Mouse (Mus musculus): Measurements from ENCODE around the gene Il4ra. TPM values are rescaled to one million over a fixed set of nuclear protein-coding genes. Genes with fewer than 3 reads are reported as not detected.

Gene Il4ra
- polyA plus RNA-seq, 2 experiments = 2.4 to 2.8 TPM

- no peak for TF ChIP-seq CTCF (IDR thresholded peaks at IDR 0.05; ENCODE audit: low read depth)
- no peak for TF ChIP-seq EP300 (IDR thresholded peaks at IDR 0.05; ENCODE audit: low read depth)
- H3K36me3 ChIP-seq (replicated peaks; ENCODE audit: control insufficient read depth, insufficient read depth, low read depth) = no peaks in the 10 kb centered on the region
- DNase-seq (ENCODE audit: low read depth in 3 of 3, low spot score in 3 of 3) (no peak), ATAC-seq (ENCODE audit: insufficient read depth) (no peak)
- no peak overlapping the region for H3K4me2 ChIP-seq (ENCODE audit: low read depth)
- peaks cover under 1% of the 10 kb centered on the region; the same call in 1 of the 2 replicates for H3K27me3 ChIP-seq (ENCODE audit: control insufficient read depth, insufficient read depth, low read length)
- no peak overlapping the region for H3K9ac ChIP-seq (replicated peaks)
- H3K4me1 ChIP-seq (replicated peaks; ENCODE audit: control insufficient read depth in 2 of 2, insufficient read depth in 2 of 2, low read length in 1 of 2) = peaks cover 2 to 3% of the 10 kb centered on the region in 2 experiments; a peak in 3 of 4 replicates
- no peak overlapping the region for H3K4me3 ChIP-seq (ENCODE audit: insufficient read depth in 1 of 2, low read depth in 2 of 2, low read length in 2 of 2)
- 71% methylated on average over 16 of the region's 16 CpGs for WGBS (ENCODE audit: insufficient replicate concordance)
- H3K9me3 ChIP-seq (ENCODE audit: control insufficient read depth, low read length) = no peaks in the 10 kb centered on the region
- no peak overlapping the region for H3K27ac ChIP-seq
Observed at GRCm38 (mm10) chr7:125575738-125576540, 24.0 kb downstream of the Il4ra start.

GRCm38 (mm10) chr7:125576982-125577381 is 25.1 kb downstream of the Il4ra start:
- TF ChIP-seq EP300 (IDR thresholded peaks at IDR 0.05; ENCODE audit: low read depth) (no peak), CTCF (IDR thresholded peaks at IDR 0.05; ENCODE audit: low read depth) (no peak)
- no peak overlapping the region for H3K9ac ChIP-seq (replicated peaks)
- H3K4me2 ChIP-seq (ENCODE audit: low read depth) = no peak overlapping the region
- H3K9me3 ChIP-seq (ENCODE audit: control insufficient read depth, low read length) = no peaks in the 10 kb centered on the region
- H3K4me3 ChIP-seq (ENCODE audit: insufficient read depth in 1 of 2, low read depth in 2 of 2, low read length in 2 of 2) = no peak overlapping the region
- no peak for DNase-seq (ENCODE audit: low read depth in 3 of 3, low spot score in 3 of 3)
- peaks cover 4% of the 10 kb centered on the region in 2 experiments; a peak in 3 of 4 replicates for H3K4me1 ChIP-seq (replicated peaks; ENCODE audit: control insufficient read depth in 2 of 2, insufficient read depth in 2 of 2, low read length in 1 of 2)
- ATAC-seq (ENCODE audit: insufficient read depth) = no peak
- 70% methylated on average over 7 of the region's 7 CpGs for WGBS (ENCODE audit: insufficient replicate concordance)
- H3K36me3 ChIP-seq (replicated peaks; ENCODE audit: control insufficient read depth, insufficient read depth, low read depth) = no peaks in the 10 kb centered on the region
- no peak overlapping the region for H3K27ac ChIP-seq
- H3K27me3 ChIP-seq (ENCODE audit: control insufficient read depth, insufficient read depth, low read length) = peaks cover 3% of the 10 kb centered on the region; the same call in 1 of the 2 replicates

- Histone ChIP-seq H3K9ac (replicated peaks) (no peak overlapping the region), H3K4me1 (replicated peaks; ENCODE audit: control insufficient read depth in 2 of 2, insufficient read depth in 2 of 2, low read length in 1 of 2) (peaks cover 4% of the 10 kb centered on the region in 2 experiments; a peak in 3 of 4 replicates), H3K27me3 (ENCODE audit: control insufficient read depth, insufficient read depth, low read length) (peaks cover 3% of the 10 kb centered on the region; the same call in 1 of the 2 replicates), H3K36me3 (replicated peaks; ENCODE audit: control insufficient read depth, insufficient read depth, low read depth) (no peaks in the 10 kb centered on the region), H3K27ac (no peak overlapping the region), H3K4me2 (ENCODE audit: low read depth) (no peak overlapping the region), H3K4me3 (ENCODE audit: insufficient read depth in 1 of 2, low read depth in 2 of 2, low read length in 2 of 2) (no peak overlapping the region), H3K9me3 (ENCODE audit: control insufficient read depth, low read length) (no peaks in the 10 kb centered on the region)
- TF ChIP-seq CTCF (IDR thresholded peaks at IDR 0.05; ENCODE audit: low read depth) = no peak
- TF ChIP-seq EP300 (IDR thresholded peaks at IDR 0.05; ENCODE audit: low read depth) = no peak
- 51% methylated on average over 11 of the region's 11 CpGs for WGBS (ENCODE audit: insufficient replicate concordance)
- DNase-seq (ENCODE audit: low read depth in 3 of 3, low spot score in 3 of 3) (no peak), ATAC-seq (ENCODE audit: insufficient read depth) (no peak)
Observed at GRCm38 (mm10) chr7:125577486-125578088, 25.7 kb downstream of the Il4ra start.

DNA sequence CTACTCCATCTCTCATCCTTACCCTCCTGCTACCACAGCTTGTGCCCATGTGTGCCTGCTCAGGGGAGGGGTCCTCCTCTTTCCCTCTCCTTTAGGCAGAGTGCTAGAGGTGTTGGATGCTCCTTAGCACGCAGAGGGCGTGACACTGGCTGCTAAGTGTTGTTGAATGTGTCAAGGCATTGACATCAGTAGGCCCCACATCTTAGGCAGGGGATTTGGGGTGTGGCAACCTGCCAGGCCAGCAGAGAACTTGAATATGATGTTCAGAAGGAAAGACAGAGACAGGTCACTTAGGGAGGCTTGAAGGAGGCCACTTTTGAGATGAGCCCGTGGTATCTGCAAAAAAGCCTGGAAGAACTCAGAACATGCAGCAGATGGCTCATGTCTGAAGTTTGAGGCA is 26.2 kb downstream of the Il4ra start:
- TF ChIP-seq EP300 (IDR thresholded peaks at IDR 0.05; ENCODE audit: low read depth) (no peak), CTCF (IDR thresholded peaks at IDR 0.05; ENCODE audit: low read depth) (no peak)
- Histone ChIP-seq H3K4me3 (ENCODE audit: insufficient read depth in 1 of 2, low read depth in 2 of 2, low read length in 2 of 2) (no peak overlapping the region), H3K4me1 (replicated peaks; ENCODE audit: control insufficient read depth in 2 of 2, insufficient read depth in 2 of 2, low read length in 1 of 2) (peaks cover 4% of the 10 kb centered on the region in 2 experiments; a peak in 3 of 4 replicates), H3K9ac (replicated peaks) (no peak overlapping the region), H3K36me3 (replicated peaks; ENCODE audit: control insufficient read depth, insufficient read depth, low read depth) (no peaks in the 10 kb centered on the region), H3K4me2 (ENCODE audit: low read depth) (no peak overlapping the region), H3K27me3 (ENCODE audit: control insufficient read depth, insufficient read depth, low read length) (peaks cover 3% of the 10 kb centered on the region), H3K9me3 (ENCODE audit: control insufficient read depth, low read length) (no peaks in the 10 kb centered on the region), H3K27ac (no peak overlapping the region)
- 67% methylated on average over 3 of the region's 3 CpGs for WGBS (ENCODE audit: insufficient replicate concordance)
- ATAC-seq (ENCODE audit: insufficient read depth) (no peak), DNase-seq (ENCODE audit: low read depth in 3 of 3, low spot score in 3 of 3) (no peak)

DNA sequence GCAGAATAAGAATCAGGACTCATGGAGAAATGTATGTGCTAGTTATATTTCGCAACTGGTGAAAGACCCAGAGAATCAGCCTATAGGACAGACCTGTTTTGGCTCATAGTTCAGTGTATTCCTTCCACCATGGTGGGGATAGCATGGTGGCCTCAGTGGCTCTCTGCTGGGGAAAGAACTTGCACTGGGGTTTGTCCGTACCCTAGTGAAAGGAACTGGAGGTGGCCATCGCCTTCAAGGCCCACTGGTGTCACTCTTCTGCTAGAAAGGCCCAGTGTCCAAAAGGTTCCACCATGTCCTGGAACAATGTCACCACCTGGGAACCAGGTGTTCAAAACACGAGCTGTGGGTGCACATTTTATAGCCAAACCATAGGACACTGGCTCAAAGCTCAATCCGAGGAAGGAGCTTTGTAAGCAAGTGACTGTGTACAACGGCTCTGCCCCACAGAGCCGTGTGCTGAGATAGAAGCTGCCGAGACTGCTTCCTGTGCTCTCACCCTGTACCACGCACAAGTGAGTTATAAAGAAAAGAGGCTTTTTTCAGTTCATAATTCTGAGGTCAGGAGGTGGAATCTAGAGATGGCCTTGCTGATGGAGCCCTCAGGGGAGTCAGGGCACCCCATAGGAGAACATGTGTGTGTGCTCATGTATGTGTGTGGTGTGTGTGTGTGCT is 27.8 kb downstream of the Il4ra start:
- H3K9ac ChIP-seq (replicated peaks) = no peak overlapping the region
- peaks cover 4% of the 10 kb centered on the region in 2 experiments; a peak in 3 of 4 replicates for H3K4me1 ChIP-seq (replicated peaks; ENCODE audit: control insufficient read depth in 2 of 2, insufficient read depth in 2 of 2, low read length in 1 of 2)
- no peaks in the 10 kb centered on the region for H3K36me3 ChIP-seq (replicated peaks; ENCODE audit: control insufficient read depth, insufficient read depth, low read depth)
- H3K9me3 ChIP-seq (ENCODE audit: control insufficient read depth, low read length) = no peaks in the 10 kb centered on the region
- ATAC-seq (ENCODE audit: insufficient read depth) (no peak), DNase-seq (ENCODE audit: low read depth in 3 of 3, low spot score in 3 of 3) (no peak)
- H3K27ac ChIP-seq = no peak overlapping the region
- peaks cover 3% of the 10 kb centered on the region for H3K27me3 ChIP-seq (ENCODE audit: control insufficient read depth, insufficient read depth, low read length)
- H3K4me3 ChIP-seq (ENCODE audit: insufficient read depth in 1 of 2, low read depth in 2 of 2, low read length in 2 of 2) = no peak overlapping the region
- 50% methylated on average over 9 of the region's 9 CpGs for WGBS (ENCODE audit: insufficient replicate concordance)
- no peak overlapping the region for H3K4me2 ChIP-seq (ENCODE audit: low read depth)
- TF ChIP-seq EP300 (IDR thresholded peaks at IDR 0.05; ENCODE audit: low read depth) (no peak), CTCF (IDR thresholded peaks at IDR 0.05; ENCODE audit: low read depth) (no peak)

Measured in liver, embryonic 14.5 days (tissue).